Mouse (Mus musculus): Measurements from ENCODE around the gene Foxj1.

The Foxj1 gene

GRCm38 (mm10) chr11:116305423-116305822 lies 29.8 kb downstream of the Foxj1 start:
- DNase-seq (ENCODE audit: low read depth), result peak; percentile 23

GRCm38 (mm10) chr11:116298621-116299020 lies 36.6 kb downstream of the Foxj1 start:
- no peak for DNase-seq (ENCODE audit: low read depth)

- DNase-seq (ENCODE audit: low read depth), result no peak
Observed at GRCm38 (mm10) chr11:116298221-116298620, 37.0 kb downstream of the Foxj1 start.

GRCm38 (mm10) chr11:116297017-116297416 lies 38.2 kb downstream of the Foxj1 start:
- DNase-seq (ENCODE audit: low read depth), result no peak

- DNase-seq (ENCODE audit: low read depth), result no peak
Observed at GRCm38 (mm10) chr11:116296191-116296734, 38.9 kb downstream of the Foxj1 start.

- DNase-seq (ENCODE audit: low read depth), result peak; percentile 79
Observed at GRCm38 (mm10) chr11:116294319-116294718, 40.9 kb downstream of the Foxj1 start.

GRCm38 (mm10) chr11:116293538-116294137 lies 41.6 kb downstream of the Foxj1 start:
- no peak for DNase-seq (ENCODE audit: low read depth)

- DNase-seq (ENCODE audit: low read depth), result no peak
Observed at GRCm38 (mm10) chr11:116292401-116292800, 42.8 kb downstream of the Foxj1 start.

GRCm38 (mm10) chr11:116290556-116290955 lies 44.6 kb downstream of the Foxj1 start:
- no peak for DNase-seq (ENCODE audit: low read depth)

- no peak for DNase-seq (ENCODE audit: low read depth)
Observed at GRCm38 (mm10) chr11:116287351-116287750, 47.8 kb downstream of the Foxj1 start.

- DNase-seq (ENCODE audit: low read depth), result no peak
Observed at GRCm38 (mm10) chr11:116285770-116286191, 49.4 kb downstream of the Foxj1 start.

GRCm38 (mm10) chr11:116283982-116284381 lies 51.2 kb downstream of the Foxj1 start:
- DNase-seq (ENCODE audit: low read depth), result no peak

- DNase-seq (ENCODE audit: low read depth), result no peak
Observed at GRCm38 (mm10) chr11:116282912-116283521, 52.2 kb downstream of the Foxj1 start.

- DNase-seq (ENCODE audit: low read depth), result no peak
Observed at GRCm38 (mm10) chr11:116282089-116282488, 53.1 kb downstream of the Foxj1 start.

- DNase-seq (ENCODE audit: low read depth), result no peak
Observed at GRCm38 (mm10) chr11:116281671-116282070, 53.5 kb downstream of the Foxj1 start.

GRCm38 (mm10) chr11:116280751-116281663 lies 54.2 kb downstream of the Foxj1 start, which contains the start of gene Galr2:
Gene Galr2, plus strand, starts transcription at chr11:116280939.
- no peak for DNase-seq (ENCODE audit: low read depth)

All from 416B (cell line).